Mouse (Mus musculus) bone marrow macrophage, adult 2 months (primary cell): ENCODE results near the gene Pa2g4. TPM values are rescaled to one million over a fixed set of nuclear protein-coding genes. Genes with fewer than 3 reads are reported as not detected.
"Not testable (repeated sequence)": the region's sequence is repeated elsewhere in the genome, so short reads cannot be mapped to it uniquely, and the experiment has no call there.

Experiments
- H3K27ac ChIP-seq: 2 replicates; pipeline ENCODE4 v1.5.1; 2012; ENCODE audit warnings: low read depth, low read length; ENCODE audit not compliant: insufficient read depth
- H3K4me1 ChIP-seq: 2 replicates; pipeline ENCODE4 v1.6.1; 2012; ENCODE audit warnings: low read length; ENCODE audit not compliant: control insufficient read depth, insufficient read depth
- H3K4me3 ChIP-seq: 2 replicates; pipeline ENCODE4 v1.5.1; 2012; ENCODE audit warnings: mild to moderate bottlenecking, low read length, moderate library complexity; ENCODE audit not compliant: insufficient read depth
- CTCF ChIP-seq: IDR thresholded peaks from 2 replicates; pipeline ENCODE4 v1.5.1; 2012; ENCODE audit warnings: low read depth, mild to moderate bottlenecking, low read length, moderate library complexity
- POLR2A ChIP-seq: IDR thresholded peaks from 2 replicates; pipeline ENCODE4 v1.6.1; 2012; ENCODE audit warnings: mild to moderate bottlenecking, low read depth, low read length, borderline replicate concordance
- polyA plus RNA-seq: library from polyadenylated mRNA; stranded (reverse); fragments of >200 nt; gene quantifications from 2 replicates; pipeline ENCODE4 v1.2.4, GENCODE M21; 2012; ENCODE audit not compliant: missing spikeins, insufficient read depth, insufficient read length

The Pa2g4 gene
- polyA plus RNA-seq, result 70.1 and 76.0 TPM in 2 replicates

GRCm38 (mm10) chr10:128565788-128566531 lies at the start of gene Pa2g4:
Gene Pa2g4 (minus strand): TSS chr10:128565987.
- Histone ChIP-seq H3K4me1 (peaks cover 18% of the 10 kb centered on the region), H3K4me3 (peak within 1 kb of the TSS; percentile 100), H3K27ac (peak within 1 kb of the TSS; percentile 94)
- TF ChIP-seq POLR2A (no peak), CTCF (no peak)

- Histone ChIP-seq H3K4me3 (no peak overlapping the region), H3K4me1 (no peaks in the 10 kb centered on the region), H3K27ac (no peak overlapping the region)
- TF ChIP-seq POLR2A (no peak), CTCF (no peak)
Measured at GRCm38 (mm10) chr10:128614934-128615333, 49.1 kb upstream of the Pa2g4 start.

GRCm38 (mm10) chr10:128613820-128614219 lies 48.0 kb upstream of the Pa2g4 start:
- H3K4me3 ChIP-seq, H3K27ac ChIP-seq, H3K4me1 ChIP-seq: not testable (repeated sequence)

- H3K4me1 ChIP-seq, result no peaks in the 10 kb centered on the region
- H3K27ac ChIP-seq, result no peak overlapping the region
- no peak overlapping the region for H3K4me3 ChIP-seq
- TF ChIP-seq POLR2A (no peak), CTCF (no peak)
Measured at GRCm38 (mm10) chr10:128613154-128613440, 47.3 kb upstream of the Pa2g4 start.

GRCm38 (mm10) chr10:128612433-128613153 lies 46.8 kb upstream of the Pa2g4 start:
- TF ChIP-seq CTCF, result 0 out of 2 replicates have a peak, but pooled peaks have one; percentile 13
- no peak for TF ChIP-seq POLR2A
- H3K4me3 ChIP-seq, result no peak overlapping the region
- no peak overlapping the region for H3K27ac ChIP-seq
- no peaks in the 10 kb centered on the region for H3K4me1 ChIP-seq

GRCm38 (mm10) chr10:128606483-128606882 lies 40.7 kb upstream of the Pa2g4 start:
- Histone ChIP-seq H3K4me3 (no peak overlapping the region), H3K4me1 (peaks cover 9% of the 10 kb centered on the region), H3K27ac (no peak overlapping the region)
- no peak for TF ChIP-seq CTCF
- TF ChIP-seq POLR2A, result no peak

- no peak for TF ChIP-seq POLR2A
- TF ChIP-seq CTCF, result no peak
- H3K27ac ChIP-seq, result no peak overlapping the region
- peaks cover 9% of the 10 kb centered on the region for H3K4me1 ChIP-seq
- no peak overlapping the region for H3K4me3 ChIP-seq
Measured at GRCm38 (mm10) chr10:128602470-128603128, 36.8 kb upstream of the Pa2g4 start.

- H3K4me1 ChIP-seq, result peaks cover 9% of the 10 kb centered on the region
Measured at GRCm38 (mm10) chr10:128601499-128601898, 35.7 kb upstream of the Pa2g4 start.

GRCm38 (mm10) chr10:128598476-128598875 lies 32.7 kb upstream of the Pa2g4 start:
- Histone ChIP-seq H3K4me3 (no peak overlapping the region), H3K27ac (no peak overlapping the region), H3K4me1 (peaks cover 5% of the 10 kb centered on the region; the same call in 1 of the 2 replicates)
- TF ChIP-seq CTCF, result no peak
- TF ChIP-seq POLR2A, result no peak

More at GRCm38 (mm10) chr10:128601499-128601898, 35.7 kb upstream of the Pa2g4 start:
- H3K27ac ChIP-seq, result no peak overlapping the region
- no peak for TF ChIP-seq POLR2A
- TF ChIP-seq CTCF, result no peak
- no peak overlapping the region for H3K4me3 ChIP-seq

GRCm38 (mm10) chr10:128592797-128593196 lies 27.0 kb upstream of the Pa2g4 start:
- Histone ChIP-seq H3K27ac (no peak overlapping the region), H3K4me1 (no peaks in the 10 kb centered on the region), H3K4me3 (no peak overlapping the region)
- TF ChIP-seq POLR2A (no peak), CTCF (no peak)
